Mouse (Mus musculus) kidney, adult 18-20 months (tissue): ENCODE results near the gene Gcnt1.

Experiments
- DNase-seq: peaks from one replicate; pipeline ENCODE4 v3.0.0; 2021

Gcnt1 gene

GRCm38 (mm10) chr19:17364741-17365140 is 7.9 kb downstream of the Gcnt1 start:
- no peak for DNase-seq

- no peak for DNase-seq
Measured at GRCm38 (mm10) chr19:17361181-17361580, 11.5 kb downstream of the Gcnt1 start.

GRCm38 (mm10) chr19:17359315-17359890 is 13.2 kb downstream of the Gcnt1 start:
- DNase-seq, result no peak

GRCm38 (mm10) chr19:17357391-17357790 is 15.3 kb downstream of the Gcnt1 start:
- DNase-seq, result no peak

- DNase-seq, result no peak
Measured at GRCm38 (mm10) chr19:17356932-17357331, 15.7 kb downstream of the Gcnt1 start.

- DNase-seq, result peak; percentile 78
Measured at GRCm38 (mm10) chr19:17355950-17356867, 16.4 kb downstream of the Gcnt1 start.

GRCm38 (mm10) chr19:17355361-17355760 is 17.3 kb downstream of the Gcnt1 start:
- DNase-seq, result no peak

GRCm38 (mm10) chr19:17354797-17355196 is 17.8 kb downstream of the Gcnt1 start:
- no peak for DNase-seq

- DNase-seq, result no peak
Measured at GRCm38 (mm10) chr19:17354362-17354761, 18.3 kb downstream of the Gcnt1 start.

GRCm38 (mm10) chr19:17353727-17354126 is 18.9 kb downstream of the Gcnt1 start:
- no peak for DNase-seq

GRCm38 (mm10) chr19:17347852-17348251 is 24.8 kb downstream of the Gcnt1 start:
- DNase-seq, result no peak

- no peak for DNase-seq
Measured at GRCm38 (mm10) chr19:17346716-17347474, 25.7 kb downstream of the Gcnt1 start.

- DNase-seq, result no peak
Measured at GRCm38 (mm10) chr19:17344881-17345280, 27.8 kb downstream of the Gcnt1 start.

- DNase-seq, result no peak
Measured at GRCm38 (mm10) chr19:17339563-17339962, 33.1 kb downstream of the Gcnt1 start.

GRCm38 (mm10) chr19:17337057-17337679 is 35.5 kb downstream of the Gcnt1 start:
- DNase-seq, result no peak

- DNase-seq, result no peak
Measured at GRCm38 (mm10) chr19:17336646-17337045, 36.0 kb downstream of the Gcnt1 start.

- DNase-seq, result no peak
Measured at GRCm38 (mm10) chr19:17334644-17335333, 37.9 kb downstream of the Gcnt1 start.

GRCm38 (mm10) chr19:17333043-17333442 is 39.6 kb downstream of the Gcnt1 start:
- no peak for DNase-seq

GRCm38 (mm10) chr19:17328916-17329315 is 43.7 kb downstream of the Gcnt1 start:
- DNase-seq, result no peak

- DNase-seq, result no peak
Measured at GRCm38 (mm10) chr19:17327881-17328404, 44.7 kb downstream of the Gcnt1 start.

GRCm38 (mm10) chr19:17323689-17324241 is 48.9 kb downstream of the Gcnt1 start:
- DNase-seq, result no peak
